ENCODE assay signal across 16 mouse cellular contexts in the genomic region with DNA sequence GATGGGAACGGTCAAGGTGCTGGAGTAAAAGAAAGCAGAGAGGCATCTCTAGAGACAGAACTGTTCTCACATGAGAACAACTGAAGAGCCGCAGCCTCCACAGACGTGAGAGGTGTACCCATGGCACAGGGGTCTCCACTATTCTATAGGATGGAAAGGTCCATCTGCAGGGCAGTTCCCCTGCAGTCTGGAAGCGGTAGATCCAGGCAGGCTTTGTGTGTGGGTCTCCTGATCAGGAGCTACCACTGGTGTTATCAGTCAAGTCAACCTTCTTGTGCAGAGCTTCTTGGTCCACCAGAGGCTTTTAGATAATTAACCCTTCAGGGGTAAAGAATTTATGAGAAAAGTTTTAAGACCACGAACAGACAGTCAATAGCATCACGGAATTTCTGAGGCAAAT. TPM values are rescaled to one million over a fixed set of nuclear protein-coding genes. Genes with fewer than 3 reads are reported as not detected.
"Had no signal": no experiment of that assay in that cellular context is flagged by ENCODE, and none has a peak within 500 bp of the region (broad histone marks: within the 10 kb centered on the region; RNA-seq: fewer than 3 reads in every experiment).

No protein-coding gene starts in this region.

- H3K4me3 ChIP-seq: neural tube, embryonic 15.5 days; stomach, embryonic 15.5 days had no signal

- H3K4me2 ChIP-seq: neural tube, embryonic 15.5 days; stomach, embryonic 15.5 days had no signal

- H3K27me3 ChIP-seq: stomach, embryonic 15.5 days had no signal

- H3K9ac ChIP-seq: neural tube, embryonic 15.5 days; stomach, embryonic 15.5 days had no signal

- H3K4me1 ChIP-seq: neural tube, embryonic 15.5 days; stomach, embryonic 15.5 days had no signal

- H3K9me3 ChIP-seq: neural tube, embryonic 15.5 days; stomach, embryonic 15.5 days had no signal

- H3K27ac ChIP-seq: neural tube, embryonic 15.5 days; stomach, embryonic 15.5 days; stomach, postnatal 0 days had no signal

- H3K36me3 ChIP-seq: neural tube, embryonic 15.5 days; stomach, embryonic 15.5 days had no signal

- DNase-seq: retina, postnatal 1 day; right cerebral cortex, adult 18-20 months; right cerebral cortex, postnatal 14 days; right cerebral cortex, postnatal 25 days; right cerebral cortex, postnatal 4 days; spleen, adult 18-20 months; thymus, adult 18-20 months; thymus, adult 2 months; thymus, postnatal 14 days; thymus, postnatal 25 days; thymus, postnatal 36 days; thymus, postnatal 4 days had no signal

RNA-seq across cellular contexts. Expression of gene Pemt, which starts 10.2 kb away (rescaled TPM):
- total RNA-seq: neutrophil, adult 5-6 weeks had no signal
